Mouse (Mus musculus) hindbrain, embryonic 15.5 days (tissue): Measurements from ENCODE around the gene Lmo7. TPM values are rescaled to one million over a fixed set of nuclear protein-coding genes. Genes with fewer than 3 reads are reported as not detected.

Experiments
- ATAC-seq: fragments of 200-750 bp; cut with Nextera tagmentation; 2 replicates; pipeline ENCODE4 v1.8.0; 2017; ENCODE audit warnings: low read depth, moderate number of reproducible peaks, moderate TSS enrichment; ENCODE audit not compliant: low FRiP score
- H3K27ac ChIP-seq: fragments of 300-500 bp; sonication (generic); replicated peaks from 2 replicates; pipeline ENCODE4 v1.5.1; 2015; ENCODE audit warnings: mild to moderate bottlenecking, inconsistent platforms
- H3K27me3 ChIP-seq: fragments of 300-500 bp; sonication (generic); 2 replicates; pipeline ENCODE4 v1.6.1; 2015; ENCODE audit warnings: control low read depth, inconsistent platforms
- H3K36me3 ChIP-seq: fragments of 300-500 bp; sonication (generic); 2 replicates; pipeline ENCODE4 v1.6.1; 2015; ENCODE audit warnings: control low read depth, inconsistent platforms
- H3K4me1 ChIP-seq: fragments of 300-500 bp; sonication (generic); replicated peaks from 2 replicates; pipeline ENCODE4 v1.6.1; 2015; ENCODE audit warnings: control low read depth, inconsistent platforms
- H3K4me2 ChIP-seq: fragments of 300-500 bp; sonication (generic); 2 replicates; pipeline ENCODE4 v1.6.1; 2015; ENCODE audit warnings: moderate library complexity, mild to moderate bottlenecking, inconsistent platforms
- H3K4me3 ChIP-seq: fragments of 300-500 bp; sonication (generic); 2 replicates; pipeline ENCODE4 v1.5.1; 2015; ENCODE audit warnings: mild to moderate bottlenecking, inconsistent platforms
- H3K9ac ChIP-seq: fragments of 300-500 bp; sonication (generic); 2 replicates; pipeline ENCODE4 v1.6.1; 2015; ENCODE audit warnings: inconsistent platforms
- H3K9me3 ChIP-seq: fragments of 300-500 bp; sonication (generic); 2 replicates; pipeline ENCODE4 v1.6.1; 2016; ENCODE audit warnings: control low read depth, inconsistent platforms
- WGBS: fragments of 180-500 bp; shearing (Covaris S2); methylation state at CpG from one replicate; pipeline ENCODE4 v1.1.7; 2015; 5-methylcytosine and 5-hydroxymethylcytosine counted together
- polyA plus RNA-seq: library from polyadenylated mRNA; unstranded; fragments of >200 nt; fragmentation: Nextera tagmentation; extraction: Ambion mirVana; gene quantifications from 2 replicates; pipeline ENCODE4 v1.2.1, GENCODE M21; 2015

Lmo7 gene
- polyA plus RNA-seq, 1 experiment from 2014 or later: 1.7 TPM

DNA sequence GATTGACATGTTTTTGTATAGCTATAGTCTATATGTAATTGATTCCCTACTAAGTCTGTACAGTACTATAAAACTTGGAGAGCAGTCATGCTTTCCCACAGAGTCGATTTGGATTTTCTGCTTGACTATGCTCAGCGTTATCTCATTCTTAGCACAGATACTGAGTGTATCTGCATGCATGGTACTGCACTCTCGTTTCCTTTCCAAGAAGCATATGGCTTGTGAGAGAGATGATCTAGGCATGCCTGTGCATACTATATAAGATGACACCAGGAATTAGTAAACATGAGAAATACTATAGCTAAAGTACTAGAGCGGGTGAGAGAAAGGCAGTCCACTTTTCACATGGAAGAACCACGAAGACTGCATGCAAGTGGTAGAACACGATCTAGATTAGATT, 163.5 kb downstream of the Lmo7 start:
- ATAC-seq: no peak
- Histone ChIP-seq H3K4me2 (no peak overlapping the region), H3K27me3 (no peaks in the 10 kb centered on the region), H3K4me3 (no peak overlapping the region), H3K9ac (no peak overlapping the region), H3K4me1 (no peaks in the 10 kb centered on the region), H3K27ac (no peak overlapping the region), H3K9me3 (no peaks in the 10 kb centered on the region), H3K36me3 (no peaks in the 10 kb centered on the region)
- 94% methylated on average over 6 of the region's 6 CpGs for WGBS

DNA sequence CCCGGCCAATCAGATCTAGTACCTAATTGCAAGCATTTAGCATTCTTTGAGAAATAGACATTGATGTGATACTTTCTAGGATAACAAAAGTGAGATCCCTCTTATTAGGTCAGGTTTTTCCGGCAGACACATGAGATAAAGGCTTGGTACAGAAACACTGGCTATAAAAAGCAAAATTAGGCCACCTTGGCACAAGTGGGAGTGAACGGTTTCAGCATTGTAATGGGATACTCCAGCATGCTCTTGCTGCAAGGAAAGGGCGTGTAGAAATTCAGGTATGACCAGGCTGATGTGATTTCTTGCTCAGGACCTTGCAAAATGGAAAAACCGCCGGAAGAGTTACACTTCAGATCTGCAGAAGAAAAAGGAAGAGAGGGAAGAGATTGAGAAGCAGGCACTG, 168.5 kb downstream of the Lmo7 start:
- Histone ChIP-seq H3K27ac (no peak overlapping the region), H3K4me2 (no peak overlapping the region), H3K9ac (no peak overlapping the region), H3K4me3 (no peak overlapping the region), H3K36me3 (no peaks in the 10 kb centered on the region), H3K27me3 (no peaks in the 10 kb centered on the region), H3K4me1 (no peaks in the 10 kb centered on the region), H3K9me3 (no peaks in the 10 kb centered on the region)
- no peak for ATAC-seq
- 95% methylated on average over 6 of the region's 6 CpGs for WGBS

DNA sequence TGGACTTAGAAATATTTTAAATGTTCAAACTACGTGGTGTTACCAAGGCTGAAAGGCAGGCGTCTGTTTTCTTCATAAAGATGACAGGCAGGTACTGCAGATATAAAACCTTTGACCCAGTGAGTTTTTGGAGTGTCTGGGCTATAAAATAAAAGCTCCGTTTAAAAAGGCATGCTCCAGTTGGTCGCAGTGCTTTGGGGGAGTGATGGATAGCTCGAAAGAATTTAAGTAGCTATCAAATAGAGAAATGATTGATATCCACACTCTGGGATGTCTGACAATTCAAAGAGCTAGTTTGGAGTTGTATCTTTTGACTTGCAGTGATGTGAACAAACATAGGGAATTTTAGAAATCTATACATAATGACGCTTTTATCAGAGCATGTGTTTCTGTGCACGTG, 171.7 kb downstream of the Lmo7 start:
- Histone ChIP-seq H3K9ac (no peak overlapping the region), H3K27me3 (no peaks in the 10 kb centered on the region), H3K36me3 (no peaks in the 10 kb centered on the region), H3K4me2 (no peak overlapping the region), H3K4me1 (no peaks in the 10 kb centered on the region), H3K4me3 (no peak overlapping the region), H3K27ac (no peak overlapping the region), H3K9me3 (no peaks in the 10 kb centered on the region)
- 77% methylated on average over 7 of the region's 7 CpGs for WGBS
- no peak for ATAC-seq

DNA sequence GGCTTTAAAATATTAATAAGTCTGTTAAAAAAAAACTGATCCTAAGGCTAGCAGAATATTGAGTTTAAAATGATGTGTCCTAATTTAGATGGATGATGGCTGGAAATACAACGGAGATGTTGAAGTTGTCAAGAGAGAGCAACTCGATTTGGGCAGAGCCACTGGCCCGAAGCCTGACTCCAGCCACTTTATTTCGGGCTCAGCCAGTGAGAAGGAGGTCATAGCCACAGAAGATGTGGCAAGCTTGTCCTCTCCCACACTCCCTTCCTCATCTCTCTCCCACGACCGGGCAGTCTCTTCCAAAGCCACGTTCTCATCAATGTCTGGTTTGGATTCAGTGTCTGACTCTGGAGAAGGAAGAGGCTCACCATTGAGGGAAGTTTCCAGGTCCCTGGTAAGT, 172.2 kb downstream of the Lmo7 start:
- 87% methylated on average over 7 of the region's 7 CpGs for WGBS
- H3K36me3 ChIP-seq: no peaks in the 10 kb centered on the region
- ATAC-seq: no peak
- no peaks in the 10 kb centered on the region for H3K9me3 ChIP-seq
- no peak overlapping the region for H3K4me3 ChIP-seq
- no peak overlapping the region for H3K9ac ChIP-seq
- no peak overlapping the region for H3K27ac ChIP-seq
- H3K27me3 ChIP-seq: no peaks in the 10 kb centered on the region
- H3K4me1 ChIP-seq: no peaks in the 10 kb centered on the region
- no peak overlapping the region for H3K4me2 ChIP-seq

DNA sequence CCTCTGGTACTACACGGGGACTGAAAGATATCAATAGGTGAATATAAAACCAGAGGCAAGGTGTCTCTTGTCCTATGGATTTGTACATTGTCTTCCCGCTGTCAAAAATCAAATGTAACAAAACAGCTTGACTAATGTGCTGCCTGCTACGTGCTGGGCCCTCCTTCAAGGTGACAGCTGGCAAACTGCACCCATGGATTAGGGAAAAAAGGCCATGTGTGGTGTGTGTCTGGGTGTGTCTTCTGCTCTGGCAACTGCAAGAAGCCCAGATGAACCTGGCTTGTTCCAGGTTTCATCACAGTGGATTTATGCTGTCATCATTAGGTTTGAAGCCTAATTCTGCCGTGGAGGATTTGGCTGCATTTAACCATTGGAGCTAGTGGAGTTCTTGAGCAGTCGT, 174.0 kb downstream of the Lmo7 start:
- ATAC-seq: no peak
- Histone ChIP-seq H3K36me3 (no peaks in the 10 kb centered on the region), H3K4me3 (no peak overlapping the region), H3K9ac (no peak overlapping the region), H3K4me1 (no peaks in the 10 kb centered on the region), H3K27ac (no peak overlapping the region), H3K4me2 (no peak overlapping the region), H3K27me3 (no peaks in the 10 kb centered on the region), H3K9me3 (no peaks in the 10 kb centered on the region)
- WGBS: 76% methylated on average over 5 of the region's 5 CpGs

DNA sequence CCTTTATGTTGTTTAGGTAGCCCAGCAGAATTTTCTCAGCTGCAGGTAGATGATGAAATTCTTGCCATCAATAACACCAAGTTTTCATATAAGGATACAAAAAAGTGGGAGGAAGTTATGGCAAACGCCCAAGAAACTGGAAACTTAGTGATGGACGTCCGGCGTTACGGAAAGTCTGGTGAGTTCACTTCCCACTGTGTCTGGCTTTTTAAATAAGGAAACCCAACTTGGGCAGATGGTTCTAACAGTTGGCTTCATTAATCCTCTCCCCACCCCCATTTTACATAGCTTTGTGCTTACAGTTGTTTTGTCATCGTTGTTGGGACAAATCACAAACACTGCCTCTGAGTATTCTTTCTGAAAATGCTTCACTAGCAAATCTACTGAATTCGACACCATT, 182.2 kb downstream of the Lmo7 start:
- 73% methylated on average over 7 of the region's 7 CpGs for WGBS
- Histone ChIP-seq H3K27ac (no peak overlapping the region), H3K9ac (no peak overlapping the region), H3K4me1 (no peaks in the 10 kb centered on the region), H3K27me3 (no peaks in the 10 kb centered on the region), H3K9me3 (no peaks in the 10 kb centered on the region), H3K4me2 (no peak overlapping the region), H3K36me3 (no peaks in the 10 kb centered on the region), H3K4me3 (no peak overlapping the region)
- no peak for ATAC-seq

DNA sequence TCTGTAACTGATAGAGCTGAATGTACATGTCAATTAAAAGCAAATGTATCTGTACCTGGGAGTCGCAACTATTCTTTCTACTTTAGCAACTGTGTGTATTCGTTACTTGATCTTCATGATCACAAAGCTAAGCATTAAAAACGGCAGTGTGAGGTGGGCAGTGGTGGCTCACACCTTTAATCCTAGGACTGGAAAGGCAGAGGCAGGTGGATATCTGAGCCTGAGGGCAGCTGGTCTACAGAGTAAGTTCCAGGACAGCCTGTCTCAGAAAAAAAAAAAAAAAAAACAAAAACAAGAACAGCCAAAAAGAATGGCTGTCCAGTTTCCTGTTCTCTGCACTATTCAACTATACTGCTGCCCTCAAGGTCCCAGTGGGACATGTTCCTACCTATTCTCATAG, 182.6 kb downstream of the Lmo7 start:
- H3K36me3 ChIP-seq: no peaks in the 10 kb centered on the region
- H3K4me2 ChIP-seq: no peak overlapping the region
- H3K27ac ChIP-seq: no peak overlapping the region
- no peaks in the 10 kb centered on the region for H3K9me3 ChIP-seq
- no peaks in the 10 kb centered on the region for H3K27me3 ChIP-seq
- H3K4me1 ChIP-seq: no peaks in the 10 kb centered on the region
- H3K4me3 ChIP-seq: no peak overlapping the region
- H3K9ac ChIP-seq: no peak overlapping the region
- 94% methylated on average over 3 of the region's 3 CpGs for WGBS
- no peak for ATAC-seq

DNA sequence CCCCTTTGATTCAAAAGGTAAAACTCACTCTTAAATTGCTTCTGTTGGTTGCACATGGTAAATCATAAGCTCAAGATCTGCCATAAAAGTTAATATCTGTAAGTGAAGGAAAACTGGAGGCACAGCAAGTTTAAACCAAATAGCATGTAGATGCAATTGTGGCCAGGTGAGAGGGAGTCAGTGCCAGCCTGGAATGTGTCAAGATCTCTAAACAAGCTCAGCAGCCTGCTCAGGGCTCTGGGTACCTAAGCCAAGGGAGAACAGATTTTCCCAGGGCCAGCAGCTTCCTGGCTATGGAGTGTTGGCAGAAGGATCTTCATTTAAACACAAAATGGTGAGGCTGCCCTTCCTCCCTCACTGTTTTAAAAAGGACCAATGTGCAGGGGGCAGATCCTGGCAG, 184.6 kb downstream of the Lmo7 start:
- Histone ChIP-seq H3K4me2 (no peak overlapping the region), H3K9me3 (no peaks in the 10 kb centered on the region), H3K9ac (no peak overlapping the region), H3K4me1 (no peaks in the 10 kb centered on the region), H3K27ac (no peak overlapping the region), H3K4me3 (no peak overlapping the region), H3K36me3 (no peaks in the 10 kb centered on the region), H3K27me3 (no peaks in the 10 kb centered on the region)
- no peak for ATAC-seq

DNA sequence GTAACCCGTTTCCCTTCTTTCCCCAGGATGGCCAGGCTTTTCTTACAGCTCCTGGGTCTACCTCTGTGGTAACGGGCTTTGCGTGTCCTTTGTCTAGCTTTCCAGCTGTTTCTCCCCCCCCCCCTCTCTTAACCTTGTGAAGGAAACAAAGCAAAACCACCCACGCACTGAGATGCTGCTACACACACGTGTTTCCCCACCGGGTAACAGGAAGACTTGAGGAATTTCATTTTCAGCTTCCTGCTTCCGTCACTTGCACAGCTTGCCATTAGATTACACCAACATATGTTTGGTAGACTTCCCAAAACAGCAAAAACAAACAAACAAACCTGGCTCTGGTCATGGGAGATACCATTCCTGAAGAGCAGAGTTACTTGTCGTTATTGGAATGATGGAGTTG, 186.1 kb downstream of the Lmo7 start:
- H3K36me3 ChIP-seq: no peaks in the 10 kb centered on the region
- H3K9ac ChIP-seq: no peak overlapping the region
- no peaks in the 10 kb centered on the region for H3K4me1 ChIP-seq
- ATAC-seq: no peak
- 77% methylated on average over 8 of the region's 8 CpGs for WGBS
- H3K4me3 ChIP-seq: no peak overlapping the region
- H3K4me2 ChIP-seq: no peak overlapping the region
- H3K9me3 ChIP-seq: no peaks in the 10 kb centered on the region
- no peaks in the 10 kb centered on the region for H3K27me3 ChIP-seq
- no peak overlapping the region for H3K27ac ChIP-seq

DNA sequence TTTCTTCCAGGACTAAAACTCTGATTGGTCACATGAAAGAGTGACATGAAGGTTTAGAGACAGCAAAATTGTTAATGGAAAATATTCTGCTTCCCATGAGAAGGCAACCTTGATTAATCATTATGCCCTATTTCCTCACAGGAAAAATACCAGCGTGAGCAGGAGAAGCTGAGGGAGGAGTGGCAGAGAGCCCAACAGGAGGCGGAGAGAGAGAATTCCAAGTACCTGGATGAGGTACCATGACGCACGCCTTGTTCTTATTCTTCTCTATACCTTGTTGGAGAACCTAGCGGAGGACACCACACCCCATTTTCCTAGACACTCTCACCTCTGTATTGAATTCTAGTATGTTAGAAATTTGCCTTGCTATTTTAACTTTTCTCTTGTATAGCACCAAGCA, 188.7 kb downstream of the Lmo7 start:
- Histone ChIP-seq H3K27me3 (no peaks in the 10 kb centered on the region), H3K9me3 (no peaks in the 10 kb centered on the region), H3K27ac (no peak overlapping the region), H3K9ac (no peak overlapping the region), H3K4me1 (no peaks in the 10 kb centered on the region), H3K36me3 (no peaks in the 10 kb centered on the region), H3K4me3 (no peak overlapping the region), H3K4me2 (no peak overlapping the region)
- 93% methylated on average over 5 of the region's 5 CpGs for WGBS
- no peak for ATAC-seq

DNA sequence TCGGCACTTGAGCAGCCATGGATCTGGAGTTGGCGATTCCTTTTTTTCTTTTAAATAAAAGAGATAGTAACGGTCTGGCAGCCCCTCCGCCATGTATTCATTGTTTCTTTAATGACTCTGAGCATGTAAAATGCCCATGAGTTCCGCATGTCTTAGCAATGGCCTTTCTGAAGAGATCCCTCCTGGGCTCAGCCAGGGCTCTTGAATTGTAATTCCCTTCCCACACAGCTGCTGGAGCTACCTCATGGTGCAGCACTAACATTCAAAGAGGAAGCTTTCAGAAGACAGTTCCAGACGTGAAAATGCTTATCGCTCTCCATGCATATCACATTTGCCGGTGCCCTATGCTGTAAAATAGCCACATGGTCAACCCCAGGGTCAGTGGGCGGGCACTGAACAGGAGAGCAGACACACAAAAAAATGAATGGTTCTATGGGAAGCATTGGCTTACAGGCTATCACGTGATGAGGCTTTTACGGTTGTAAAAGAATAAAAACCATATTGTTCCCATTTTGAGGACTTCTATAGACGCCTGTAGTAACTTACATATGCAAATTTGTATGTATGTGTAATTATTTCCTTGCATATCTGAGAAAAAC, 198.0 kb downstream of the Lmo7 start:
- no peak for ATAC-seq
- H3K9me3 ChIP-seq: no peaks in the 10 kb centered on the region
- no peaks in the 10 kb centered on the region for H3K4me1 ChIP-seq
- 45% methylated on average over 12 of the region's 12 CpGs for WGBS
- H3K27me3 ChIP-seq: no peaks in the 10 kb centered on the region
- H3K9ac ChIP-seq: no peak overlapping the region
- no peak overlapping the region for H3K4me3 ChIP-seq
- no peak overlapping the region for H3K27ac ChIP-seq
- no peaks in the 10 kb centered on the region for H3K36me3 ChIP-seq
- no peak overlapping the region for H3K4me2 ChIP-seq

DNA sequence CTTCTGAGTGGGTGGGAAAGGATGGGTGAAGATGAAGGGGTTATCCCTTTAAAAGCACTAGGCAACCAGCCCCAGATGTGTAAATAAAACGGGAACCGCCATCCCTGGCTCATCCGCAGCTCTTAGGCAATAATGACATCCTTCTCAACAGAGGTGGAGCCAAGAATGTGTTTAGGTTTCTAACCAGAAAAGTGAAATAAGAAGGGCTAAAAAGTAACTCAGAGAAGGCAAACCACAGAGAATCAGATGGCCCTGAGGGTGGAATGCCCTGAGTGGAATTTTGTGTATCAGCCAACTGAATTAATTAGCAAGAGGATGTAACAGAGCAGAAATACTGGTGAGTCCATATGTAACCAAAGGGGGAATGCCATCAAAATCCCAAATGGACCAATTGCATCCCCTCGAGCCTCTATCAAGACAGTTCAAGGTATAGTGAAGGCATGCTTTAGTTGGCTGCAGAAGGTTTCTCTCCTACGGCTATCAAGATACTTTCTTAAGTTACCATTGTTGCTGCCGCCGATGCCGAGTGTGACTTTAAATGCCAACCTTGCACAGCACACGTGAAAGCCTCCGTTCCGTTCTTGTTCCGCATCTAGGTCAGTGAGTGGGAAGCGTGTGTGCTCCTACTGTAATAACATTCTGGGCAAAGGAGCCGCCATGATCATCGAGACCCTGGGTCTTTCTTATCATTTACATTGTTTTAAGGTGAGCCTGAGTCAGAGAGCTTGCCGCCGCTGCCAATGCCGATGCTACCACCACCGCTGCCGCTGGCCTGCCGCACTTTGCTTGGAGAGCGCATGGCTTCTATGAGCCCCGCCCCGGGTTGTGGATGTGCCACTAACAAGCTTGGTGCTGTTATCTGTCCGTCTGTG, 201.1 kb downstream of the Lmo7 start:
- no peak overlapping the region for H3K4me3 ChIP-seq
- no peaks in the 10 kb centered on the region for H3K27me3 ChIP-seq
- WGBS: 94% methylated on average over 25 of the region's 25 CpGs
- no peak overlapping the region for H3K4me2 ChIP-seq
- no peak overlapping the region for H3K27ac ChIP-seq
- no peaks in the 10 kb centered on the region for H3K9me3 ChIP-seq
- no peak overlapping the region for H3K9ac ChIP-seq
- H3K4me1 ChIP-seq: no peaks in the 10 kb centered on the region
- no peaks in the 10 kb centered on the region for H3K36me3 ChIP-seq
- no peak for ATAC-seq

DNA sequence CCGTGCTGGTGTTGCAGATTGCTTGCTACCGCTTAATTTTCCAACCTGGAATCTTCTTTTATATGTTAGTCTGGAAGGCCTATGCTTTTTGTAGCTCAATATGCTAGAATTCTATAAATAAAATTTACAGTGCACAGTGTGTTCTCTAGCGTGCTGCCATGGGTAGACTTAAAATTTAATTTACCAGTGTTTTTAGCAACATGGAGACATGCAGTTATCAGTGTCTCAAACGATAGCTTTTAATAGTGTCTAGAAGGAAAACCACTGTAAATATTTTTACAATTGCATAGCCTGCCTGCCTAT, 201.6 kb downstream of the Lmo7 start:
- no peak overlapping the region for H3K9ac ChIP-seq
- H3K27ac ChIP-seq: no peak overlapping the region
- H3K27me3 ChIP-seq: no peaks in the 10 kb centered on the region
- no peak overlapping the region for H3K4me3 ChIP-seq
- H3K4me1 ChIP-seq: no peaks in the 10 kb centered on the region
- no peak for ATAC-seq
- no peaks in the 10 kb centered on the region for H3K9me3 ChIP-seq
- 94% methylated on average over 4 of the region's 4 CpGs for WGBS
- no peak overlapping the region for H3K4me2 ChIP-seq
- no peaks in the 10 kb centered on the region for H3K36me3 ChIP-seq
